Mouse (Mus musculus): ENCODE data around the gene Acadm.

Acadm gene

GRCm38 (mm10) chr3:153944335-153944990, at the start of gene Acadm:
Acadm (minus strand) TSS chr3:153944632.
- peak; percentile 98 for DNase-seq

- DNase-seq, result peak; percentile 20
These were observed 40.3 kb upstream of the Acadm start for GRCm38 (mm10) chr3:153984428-153985340.

- no peak for DNase-seq
These were observed 36.2 kb upstream of the Acadm start for GRCm38 (mm10) chr3:153980611-153981010.

DNA sequence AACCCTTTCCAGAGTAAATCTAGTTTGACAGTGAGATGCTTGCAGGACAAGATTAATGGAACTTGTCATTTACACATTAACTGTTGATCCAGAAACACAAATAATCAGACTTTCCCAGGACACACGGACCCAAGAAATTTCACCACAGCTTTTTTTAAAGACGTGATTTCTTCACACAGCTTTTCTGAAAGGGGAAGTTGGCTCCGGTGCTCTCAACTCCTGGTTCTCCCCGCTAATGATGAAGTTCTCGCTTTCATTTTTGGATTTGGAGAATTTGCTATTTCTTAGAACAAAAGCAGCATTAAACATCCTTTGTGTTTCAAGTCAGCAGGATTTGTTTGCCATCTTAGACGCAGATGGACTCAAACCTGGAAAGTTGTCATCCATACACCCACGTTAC, 31.4 kb upstream of the Acadm start:
- no peak for DNase-seq

- DNase-seq, result no peak
These were observed 30.6 kb upstream of the Acadm start for GRCm38 (mm10) chr3:153975060-153975459.

DNA sequence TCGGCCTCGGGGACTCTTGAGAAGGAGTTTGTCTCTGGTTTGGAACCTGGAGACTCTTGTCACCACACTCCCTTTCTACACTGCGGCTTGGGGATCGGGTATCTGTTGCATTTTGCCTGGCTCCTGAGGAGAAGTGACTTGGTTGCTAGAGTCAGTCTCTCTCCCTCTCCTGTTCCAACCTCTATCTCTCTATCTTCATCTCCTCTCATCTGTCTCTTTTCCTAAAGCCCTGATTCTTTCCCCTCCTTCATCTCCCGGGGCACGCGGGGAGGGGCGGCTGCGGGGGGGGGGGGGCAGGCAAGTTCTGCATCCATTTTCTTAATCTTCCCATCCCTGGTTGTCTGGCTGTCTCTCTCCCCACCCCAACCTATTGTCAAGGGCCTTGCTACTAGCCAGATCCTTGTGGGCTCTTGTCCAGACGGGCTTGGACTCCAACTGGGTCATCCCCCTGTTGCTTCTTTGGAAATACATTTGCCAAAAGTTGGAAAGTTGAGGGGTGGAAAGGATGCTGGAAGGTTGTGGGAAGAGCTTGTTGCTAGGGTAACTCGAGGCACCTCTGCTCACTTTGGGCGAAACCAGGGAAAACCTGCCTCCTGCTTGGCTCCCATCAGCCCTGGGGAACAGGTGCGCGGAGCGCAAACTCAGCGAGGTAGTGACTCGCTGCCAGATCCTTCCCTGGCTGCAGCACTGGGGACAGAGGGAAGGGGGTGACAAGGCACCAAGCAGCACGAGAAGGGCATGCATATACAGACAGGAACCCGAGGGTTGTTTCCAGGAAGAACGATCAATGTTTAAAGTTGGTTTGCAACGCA, 29.7 kb upstream of the Acadm start:
- peak; percentile 62 for DNase-seq

DNA sequence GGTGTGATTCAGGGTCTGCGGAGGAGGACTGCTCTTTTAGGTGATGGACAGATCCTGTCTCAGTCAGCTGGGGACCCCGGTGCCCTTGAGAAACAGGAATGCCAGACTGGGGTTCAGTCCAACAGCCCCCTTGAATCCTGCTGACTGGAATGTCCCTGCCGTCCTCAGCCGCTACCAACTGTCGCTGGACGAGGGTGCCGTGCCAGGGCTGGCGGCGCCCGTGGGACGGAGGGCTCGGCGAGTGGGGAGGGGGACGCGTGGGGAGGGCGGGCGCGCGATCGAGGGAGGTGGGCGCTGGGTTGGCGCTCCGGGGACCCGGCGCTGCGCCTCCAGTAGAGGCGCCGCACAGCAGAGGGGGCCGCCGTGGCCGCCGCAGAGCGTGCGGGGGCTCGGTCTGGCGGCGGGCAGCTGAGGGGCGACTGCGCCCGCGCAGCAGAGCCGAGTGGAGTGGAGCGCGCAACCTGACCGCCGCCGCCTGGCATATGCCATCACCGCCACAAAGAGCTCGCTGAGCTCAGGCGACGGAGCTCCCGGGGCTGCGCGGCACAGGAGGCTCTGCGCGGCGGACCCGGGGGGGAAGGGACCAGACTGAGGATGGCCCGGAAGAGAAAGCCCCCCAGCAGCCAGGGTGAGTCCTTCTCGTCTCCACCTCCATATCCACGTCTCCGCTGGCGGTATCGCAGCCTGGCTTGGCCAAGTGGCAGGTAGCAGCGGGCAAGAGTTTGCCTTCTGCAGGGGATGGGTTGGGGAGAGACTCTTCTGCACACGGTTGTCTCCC, 28.9 kb upstream of the Acadm start, which contains the start of gene Slc44a5:
Gene Slc44a5 (plus strand): TSS at position 266 of the 778 bp plus-strand sequence.
- peak; percentile 44 for DNase-seq

DNA sequence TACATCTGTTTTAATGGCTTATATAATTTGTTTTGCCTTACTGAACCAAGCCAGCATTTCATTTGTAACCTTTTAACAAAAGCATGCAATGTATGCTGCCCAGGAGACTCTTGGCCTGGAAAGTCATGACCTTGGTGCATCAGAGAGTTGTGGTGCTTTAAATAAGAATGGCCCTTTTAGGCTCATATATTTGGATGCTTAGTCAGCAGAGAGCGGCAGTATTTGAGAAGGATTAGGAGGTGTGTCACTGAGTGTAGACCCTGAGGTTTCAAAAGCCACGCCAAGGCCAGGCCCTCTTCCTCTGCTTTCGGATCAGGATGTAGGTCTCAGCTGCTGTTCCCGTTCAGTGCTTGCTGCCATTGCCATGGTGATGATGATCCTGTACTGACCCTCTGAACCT, 25.0 kb upstream of the Acadm start:
- no peak for DNase-seq

DNA sequence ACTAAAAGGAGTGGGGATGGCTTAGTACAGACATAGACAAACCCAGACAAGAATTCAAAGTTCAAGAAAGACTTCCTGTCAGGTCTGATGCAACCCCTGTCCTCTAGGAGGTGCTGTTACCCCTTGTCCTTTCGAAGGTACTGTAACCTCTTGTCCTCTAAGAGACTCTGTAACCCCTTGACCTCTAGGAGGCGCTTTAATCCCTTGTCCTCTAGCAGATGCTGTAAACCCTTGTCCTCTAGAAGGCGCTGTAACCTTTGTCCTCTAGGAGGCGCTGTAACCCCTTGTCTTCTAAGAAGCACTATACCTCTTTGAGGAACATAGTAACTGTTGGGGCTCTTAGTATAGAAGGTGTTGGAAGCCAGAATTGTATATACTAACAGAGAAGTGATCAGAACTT, 24.1 kb upstream of the Acadm start:
- peak; percentile 61 for DNase-seq

DNA sequence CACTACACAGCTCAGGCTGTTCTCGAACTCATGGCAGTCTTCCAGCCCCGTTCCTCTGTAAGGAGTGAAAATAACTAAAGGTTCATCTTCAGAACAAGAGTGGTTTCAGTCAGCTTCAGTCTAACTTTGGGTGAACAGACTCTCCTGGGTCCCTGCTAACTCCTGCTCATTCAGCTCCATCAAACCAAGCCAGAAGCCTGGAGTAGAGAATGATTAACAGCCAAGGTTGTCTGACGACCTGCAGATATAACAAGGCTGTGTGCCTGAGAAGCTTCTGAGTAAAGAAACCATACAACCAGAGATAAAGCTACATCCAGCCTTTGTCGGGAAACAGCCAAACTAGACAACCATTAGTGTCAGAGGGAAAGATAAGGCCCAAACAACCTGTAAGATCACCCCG, 23.0 kb upstream of the Acadm start:
- DNase-seq, result no peak

DNA sequence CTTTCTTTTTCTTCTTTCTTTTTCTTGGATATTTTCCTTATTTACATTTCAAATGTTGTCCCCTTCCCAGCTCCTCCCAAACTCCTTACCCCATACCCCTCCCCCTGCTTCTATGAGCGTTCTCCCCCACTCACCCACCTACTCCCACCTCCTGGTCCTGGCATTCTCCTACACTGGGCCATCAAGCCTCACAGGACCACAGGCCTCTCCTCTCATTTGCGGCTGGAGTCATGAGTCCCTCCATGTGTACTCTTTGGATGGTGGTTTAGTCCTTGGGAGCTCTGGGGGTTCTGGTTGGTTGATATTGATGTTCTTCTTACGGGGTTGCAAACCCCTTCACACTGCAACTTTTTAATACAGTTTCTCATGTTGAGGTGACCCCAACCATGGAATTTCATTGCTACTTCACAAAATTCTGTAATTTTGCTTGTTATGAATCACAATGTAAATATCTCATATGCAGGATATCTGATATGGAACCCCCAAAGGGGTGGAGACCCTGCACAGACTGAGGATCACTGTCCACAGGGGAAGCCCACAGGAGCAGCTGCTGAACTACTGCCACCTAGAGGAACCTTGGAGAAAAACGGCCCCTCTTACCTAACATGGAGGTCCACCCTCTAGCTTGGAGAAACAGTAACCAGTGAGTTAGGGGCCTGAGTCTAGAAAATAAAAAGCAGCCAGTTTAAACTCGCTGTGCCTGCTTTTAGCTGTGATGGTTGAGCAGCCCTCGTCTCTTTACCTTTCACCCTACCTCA, 17.4 kb upstream of the Acadm start:
- no peak for DNase-seq

DNA sequence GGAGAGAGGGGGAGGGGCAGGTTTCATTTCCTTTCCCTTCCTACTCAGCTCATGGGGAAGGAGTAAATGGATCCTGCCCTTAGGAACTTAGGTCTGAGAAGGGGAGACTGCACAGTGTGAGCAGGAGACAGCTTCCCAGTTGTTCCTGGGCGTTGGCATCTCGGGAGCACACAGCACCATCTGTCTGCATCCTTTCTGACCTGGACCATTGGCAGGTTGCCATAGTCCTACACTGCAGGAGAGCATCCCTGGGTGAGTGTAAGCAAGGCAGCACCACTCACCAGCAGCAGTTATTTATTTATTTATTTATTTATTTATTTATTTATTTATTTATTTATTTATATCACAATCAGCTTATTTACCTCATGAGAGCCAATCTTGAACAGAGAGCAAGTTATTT, 16.5 kb upstream of the Acadm start:
- DNase-seq, result no peak

- DNase-seq, result no peak
These were observed 15.3 kb upstream of the Acadm start for GRCm38 (mm10) chr3:153959731-153960207.

- DNase-seq, result no peak
These were observed 14.8 kb upstream of the Acadm start for GRCm38 (mm10) chr3:153959035-153959730.

DNA sequence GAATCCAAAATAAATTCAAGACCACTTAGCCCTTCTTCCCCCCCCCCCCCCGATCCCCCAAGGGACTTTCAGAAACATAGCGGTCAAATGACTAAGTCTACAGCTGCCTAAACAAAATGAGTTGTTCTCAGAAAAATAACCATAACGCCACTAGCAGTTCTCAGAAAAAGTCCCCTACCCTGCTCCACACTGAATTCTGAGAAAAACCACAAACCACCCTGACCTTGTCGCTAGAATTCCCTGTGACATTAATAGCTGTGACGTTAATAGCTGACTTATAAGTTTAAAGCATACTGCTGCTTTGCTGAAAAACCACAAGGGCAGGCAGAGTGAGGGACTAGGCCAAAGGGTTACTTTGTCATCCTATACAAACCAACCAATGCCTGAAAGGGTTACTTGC, 13.5 kb upstream of the Acadm start:
- DNase-seq, result no peak

- no peak for DNase-seq
These were observed 3.7 kb upstream of the Acadm start for GRCm38 (mm10) chr3:153948176-153948575.

- DNase-seq, result no peak
These were observed 2.8 kb upstream of the Acadm start for GRCm38 (mm10) chr3:153947271-153947670.

- DNase-seq, result no peak
These were observed 514 bp downstream of the Acadm start for GRCm38 (mm10) chr3:153943901-153944334.

GRCm38 (mm10) chr3:153943003-153943640, 1.3 kb downstream of the Acadm start:
- no peak for DNase-seq

DNA sequence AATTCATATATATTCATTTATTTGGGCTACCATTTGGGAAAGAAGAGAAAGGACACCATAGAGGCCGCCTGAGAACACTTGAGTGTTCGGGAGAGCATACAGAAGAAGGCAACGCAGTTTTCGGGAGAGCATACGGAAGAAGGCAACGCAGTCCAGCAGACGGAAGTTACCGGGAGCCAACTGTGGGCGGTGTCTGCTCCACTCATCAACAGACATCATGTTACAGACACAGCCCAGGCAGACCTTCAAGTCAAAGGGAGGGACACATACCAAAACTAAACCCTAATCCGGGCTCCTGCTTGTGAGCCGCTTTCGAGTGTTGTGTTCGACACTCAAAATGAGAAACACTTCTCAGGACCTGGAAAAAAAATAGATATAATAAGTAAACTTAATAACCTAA, 2.8 kb downstream of the Acadm start:
- DNase-seq, result no peak

All from cerebellum, adult 9-11 months (tissue).